In the genomic region with DNA sequence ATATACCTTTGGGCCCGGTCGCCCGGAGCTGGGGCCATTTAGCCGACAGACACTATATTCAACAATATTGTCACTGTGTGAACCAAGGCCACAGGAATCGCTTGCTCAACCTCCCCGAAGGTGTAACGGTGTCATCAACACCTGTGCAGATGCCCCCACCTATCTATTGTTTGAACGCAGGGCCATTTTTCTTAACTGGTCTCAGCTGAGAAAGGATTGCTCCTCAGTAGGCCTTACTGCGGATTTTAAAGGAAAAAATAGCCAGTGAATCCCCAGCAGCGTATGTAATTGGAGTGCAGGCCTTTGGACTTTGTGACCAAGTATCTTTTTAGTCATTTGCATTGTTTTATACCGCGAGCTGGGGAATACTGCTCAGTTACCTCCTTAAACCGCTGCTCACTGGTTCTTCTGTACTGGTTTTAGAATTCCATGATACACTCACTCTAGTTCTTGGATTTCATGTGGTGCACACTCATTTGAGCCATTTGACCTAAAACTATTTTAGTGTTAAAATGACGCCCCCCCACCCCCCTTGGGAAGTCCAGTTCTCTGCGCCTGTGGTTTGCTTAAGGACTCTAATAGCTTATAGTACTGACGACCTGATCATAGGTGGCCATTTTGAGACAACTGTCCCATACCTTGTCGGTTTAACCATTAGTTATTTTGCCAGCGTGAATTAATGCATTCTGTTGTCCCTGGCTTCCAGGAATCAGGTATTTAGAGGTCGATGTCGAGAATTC, we compare ENCODE assay signal across 8 mouse cellular contexts. TPM values are rescaled to one million over a fixed set of nuclear protein-coding genes. Genes with fewer than 3 reads are reported as not detected.
DNase-seq lines count a peak whose midpoint lies in the region; ATAC-seq and TF ChIP-seq lines count a peak whose summit lies in the region.

No protein-coding gene starts in this region.

- H3K9ac ChIP-seq in limb, embryonic 13.5 days, result peak overlapping the region; percentile 98
- H3K9ac ChIP-seq in stomach, postnatal 0 days (ENCODE audit: low read length), result peak overlapping the region; percentile 96

- 18% methylated on average over 20 of the region's 20 CpGs for WGBS in heart, embryonic 10.5 days
- WGBS in limb, embryonic 13.5 days, result 18% methylated on average over 20 of the region's 20 CpGs
- WGBS in stomach, postnatal 0 days, result 16% methylated on average over 20 of the region's 20 CpGs

- H3K27ac ChIP-seq in heart, embryonic 10.5 days, result peak overlapping the region; percentile 100
- peak overlapping the region; percentile 93; the same call in 1 of the 2 replicates for H3K27ac ChIP-seq in limb, embryonic 13.5 days
- peak overlapping the region; percentile 97 for H3K27ac ChIP-seq in stomach, postnatal 0 days (replicated peaks)

- no peak for ATAC-seq in limb, embryonic 13.5 days (ENCODE audit: low FRiP score, low read depth)
- peak; percentile 6; the same call in 1 of the 2 replicates for ATAC-seq in stomach, postnatal 0 days (ENCODE audit: low FRiP score, low TSS enrichment)
- no peak for ATAC-seq in monocyte, adult 5-6 weeks (replicated peaks; ENCODE audit: insufficient number of reproducible peaks, low FRiP score, low TSS enrichment, poor library complexity, severe bottlenecking)

- no peak for DNase-seq in heart, embryonic 10.5 days (ENCODE audit: low spot score)
- no peak for DNase-seq in heart, postnatal 25 days (ENCODE audit: low spot score)
- DNase-seq in thymus, postnatal 0 days (ENCODE audit: low spot score), result peak; percentile 36
- no peak for DNase-seq in thymus, postnatal 10 days (ENCODE audit: low spot score in 2 of 2)
- no peak for DNase-seq in stomach, postnatal 0 days (ENCODE audit: low spot score)
- no peak for DNase-seq in cerebellum, adult 18-20 months

- intact Hi-C loops in heart, postnatal 25 days (cut with DNase I), result loop anchor here (2.0 to 5.0 kb wide), 3 partner anchors 55 to 100 kb away; a partner anchor contains a TSS

- H3K9me3 ChIP-seq in heart, embryonic 10.5 days, result no peaks in the 10 kb centered on the region
- no peaks in the 10 kb centered on the region for H3K9me3 ChIP-seq in limb, embryonic 13.5 days
- no peaks in the 10 kb centered on the region for H3K9me3 ChIP-seq in stomach, postnatal 0 days (ENCODE audit: control insufficient read depth, low read length)

- H3K4me1 ChIP-seq in heart, embryonic 10.5 days, result peaks cover 20% of the 10 kb centered on the region
- H3K4me1 ChIP-seq in limb, embryonic 13.5 days, result peaks cover 28% of the 10 kb centered on the region
- H3K4me1 ChIP-seq in stomach, postnatal 0 days (replicated peaks; ENCODE audit: control insufficient read depth, insufficient read depth), result no peaks in the 10 kb centered on the region; the same call in 1 of the 2 replicates

- peak overlapping the region; percentile 90 for H3K4me3 ChIP-seq in heart, embryonic 10.5 days
- peak overlapping the region; percentile 97 for H3K4me3 ChIP-seq in limb, embryonic 13.5 days
- H3K4me3 ChIP-seq in stomach, postnatal 0 days (ENCODE audit: low read depth, low read length), result peak overlapping the region; percentile 97

- no peaks in the 10 kb centered on the region for H3K27me3 ChIP-seq in heart, embryonic 10.5 days (ENCODE audit: insufficient read depth, poor library complexity, severe bottlenecking)
- H3K27me3 ChIP-seq in limb, embryonic 13.5 days, result no peaks in the 10 kb centered on the region
- H3K27me3 ChIP-seq in stomach, postnatal 0 days (ENCODE audit: control insufficient read depth, insufficient read depth, low read length), result no peaks in the 10 kb centered on the region

- peaks cover 29% of the 10 kb centered on the region for H3K36me3 ChIP-seq in heart, embryonic 10.5 days
- H3K36me3 ChIP-seq in limb, embryonic 13.5 days, result peaks cover 26% of the 10 kb centered on the region
- H3K36me3 ChIP-seq in stomach, postnatal 0 days (ENCODE audit: control insufficient read depth, insufficient read depth, low read length), result peaks cover 6% of the 10 kb centered on the region

- no peak for TF ChIP-seq CTCF in stomach, postnatal 0 days (IDR thresholded peaks at IDR 0.05; ENCODE audit: low read depth)

- H3K4me2 ChIP-seq in limb, embryonic 13.5 days (replicated peaks), result peak overlapping the region; percentile 80
- peak overlapping the region; percentile 77 for H3K4me2 ChIP-seq in stomach, postnatal 0 days (replicated peaks; ENCODE audit: low read depth)

- no peak for TF ChIP-seq EP300 in stomach, postnatal 0 days (optimal IDR thresholded peaks at IDR 0.05)

RNA-seq across cellular contexts. Expression of a gene that starts 1.1 kb away (rescaled TPM):
- 142 and 162 TPM in 2 replicates for polyA plus RNA-seq in heart, embryonic 10.5 days (2016; fragmentation: Nextera tagmentation; extraction: Ambion mirVana)
- 100 to 1,000 TPM; 103 to 105 TPM for total RNA-seq in heart, postnatal 25 days (2021)
- 37.9 and 38.8 TPM in 2 replicates for polyA plus RNA-seq in thymus, postnatal 0 days (2015; fragmentation: Nextera tagmentation; extraction: Ambion mirVana)
- polyA plus RNA-seq in limb, embryonic 13.5 days (2015; fragmentation: Nextera tagmentation; extraction: Ambion mirVana), result 160 TPM in 2 replicates
- polyA plus RNA-seq in stomach, postnatal 0 days (2015; fragmentation: Nextera tagmentation; extraction: Ambion mirVana), result 60.6 and 61.6 TPM in 2 replicates
- total RNA-seq in monocyte, adult 5-6 weeks (2017), result 47.6 to 59.0 TPM (median 53.0 TPM) in 3 replicates

RNA-seq across cellular contexts. Expression of a gene that starts 56.6 kb away (rescaled TPM):
- polyA plus RNA-seq in heart, embryonic 10.5 days (2016; fragmentation: Nextera tagmentation; extraction: Ambion mirVana), result 3.5 and 7.3 TPM in 2 replicates
- 10 to 100 TPM; 26.5 to 28.7 TPM for total RNA-seq in heart, postnatal 25 days (2021)
- 15.6 and 22.8 TPM in 2 replicates for polyA plus RNA-seq in thymus, postnatal 0 days (2015; fragmentation: Nextera tagmentation; extraction: Ambion mirVana)
- polyA plus RNA-seq in limb, embryonic 13.5 days (2015; fragmentation: Nextera tagmentation; extraction: Ambion mirVana), result 6.5 and 9.6 TPM in 2 replicates
- 20.2 and 20.4 TPM in 2 replicates for polyA plus RNA-seq in stomach, postnatal 0 days (2015; fragmentation: Nextera tagmentation; extraction: Ambion mirVana)
- 6.5 to 8.6 TPM (median 6.7 TPM) in 3 replicates for total RNA-seq in monocyte, adult 5-6 weeks (2017)

RNA-seq across cellular contexts. Expression of a gene that starts 59.4 kb away (rescaled TPM):
- polyA plus RNA-seq in heart, embryonic 10.5 days (2016; fragmentation: Nextera tagmentation; extraction: Ambion mirVana), result 68.1 and 78.1 TPM in 2 replicates
- 10 to 100 TPM; 24.0 to 24.4 TPM for total RNA-seq in heart, postnatal 25 days (2021)
- 84.3 and 93.2 TPM in 2 replicates for polyA plus RNA-seq in thymus, postnatal 0 days (2015; fragmentation: Nextera tagmentation; extraction: Ambion mirVana)
- 103 and 108 TPM in 2 replicates for polyA plus RNA-seq in limb, embryonic 13.5 days (2015; fragmentation: Nextera tagmentation; extraction: Ambion mirVana)
- polyA plus RNA-seq in stomach, postnatal 0 days (2015; fragmentation: Nextera tagmentation; extraction: Ambion mirVana), result 46.5 and 50.0 TPM in 2 replicates
- total RNA-seq in monocyte, adult 5-6 weeks (2017), result 89.6 to 137 TPM (median 117 TPM) in 3 replicates
